Mouse (Mus musculus) hindbrain, embryonic 16.5 days (tissue): ENCODE results near the gene D430041D05Rik. TPM values are rescaled to one million over a fixed set of nuclear protein-coding genes. Genes with fewer than 3 reads are reported as not detected.

Source experiments
- ATAC-seq: fragments of 200-750 bp; cut with Nextera tagmentation; 2 replicates; pipeline ENCODE4 v1.8.0; 2017; ENCODE audit warnings: moderate TSS enrichment, moderate library complexity
- H3K27ac ChIP-seq: fragments of 300-500 bp; sonication (generic); 2 replicates; pipeline ENCODE4 v1.5.1; 2014; ENCODE audit warnings: low read depth, mild to moderate bottlenecking, control low read depth, low read length, moderate library complexity
- H3K27me3 ChIP-seq: fragments of 300-500 bp; sonication (generic); replicated peaks from 2 replicates; pipeline ENCODE4 v1.6.1; 2014; ENCODE audit warnings: low read length; ENCODE audit not compliant: control insufficient read depth, insufficient read depth
- H3K36me3 ChIP-seq: fragments of 300-500 bp; sonication (generic); 2 replicates; pipeline ENCODE4 v1.6.1; 2014; ENCODE audit warnings: mild to moderate bottlenecking, low read length, moderate library complexity, mixed read lengths; ENCODE audit not compliant: control insufficient read depth, insufficient read depth
- H3K4me1 ChIP-seq: fragments of 300-500 bp; sonication (generic); 2 replicates; pipeline ENCODE4 v1.6.1; 2014; ENCODE audit warnings: low read depth, low read length; ENCODE audit not compliant: control insufficient read depth, insufficient read depth
- H3K4me2 ChIP-seq: fragments of 300-500 bp; sonication (generic); 2 replicates; pipeline ENCODE4 v1.6.1; 2014; ENCODE audit warnings: mild to moderate bottlenecking, low read length, control low read depth, moderate library complexity
- H3K4me3 ChIP-seq: fragments of 300-500 bp; sonication (generic); 2 replicates; pipeline ENCODE4 v1.5.1; 2014; ENCODE audit warnings: mild to moderate bottlenecking, low read length, control low read depth, moderate library complexity
- H3K9ac ChIP-seq: fragments of 300-500 bp; sonication (generic); 2 replicates; pipeline ENCODE4 v1.6.1; 2014; ENCODE audit warnings: low read depth, mild to moderate bottlenecking, control low read depth, low read length, moderate library complexity
- H3K9me3 ChIP-seq: fragments of 300-500 bp; sonication (generic); 2 replicates; pipeline ENCODE4 v1.6.1; 2014; ENCODE audit warnings: mild to moderate bottlenecking, low read length, moderate library complexity; ENCODE audit not compliant: control insufficient read depth
- WGBS: fragments of 180-500 bp; shearing (Covaris S2); extraction: QIAGEN DNeasy Blood & Tissue Kit; methylation state at CpG from one replicate; pipeline ENCODE4 v1.1.7; 2014; 5-methylcytosine and 5-hydroxymethylcytosine counted together
- polyA plus RNA-seq: library from polyadenylated mRNA; unstranded; fragments of >200 nt; fragmentation: Nextera tagmentation; extraction: Ambion mirVana; gene quantifications from 2 replicates; pipeline ENCODE4 v1.2.1, GENCODE M21; 2015

Gene D430041D05Rik
- polyA plus RNA-seq, 1 experiment from 2014 or later: 8.9 TPM

DNA sequence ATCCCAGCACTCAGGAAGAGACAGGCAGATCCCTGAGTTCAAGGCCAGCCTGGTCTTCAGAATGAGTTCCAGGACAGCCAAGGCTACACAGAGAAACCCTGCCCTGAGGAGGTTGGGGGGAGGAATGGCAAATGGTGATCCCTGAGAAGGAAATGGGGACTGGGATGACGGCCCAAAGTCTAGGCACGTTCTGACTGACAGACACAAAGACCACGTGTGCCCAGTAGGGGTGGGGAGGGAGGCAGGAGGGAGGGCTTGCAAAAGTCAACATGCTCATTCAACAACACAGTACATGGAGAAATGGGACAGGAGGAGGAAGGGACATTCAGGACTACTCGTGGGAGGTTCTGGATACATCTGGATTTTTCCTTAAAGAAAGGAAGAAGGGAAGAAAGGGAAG is 1.7 kb upstream of the D430041D05Rik start:
- peaks cover 17% of the 10 kb centered on the region for H3K4me1 ChIP-seq
- H3K4me2 ChIP-seq: no peak overlapping the region
- WGBS: 37% methylated on average over 4 of the region's 4 CpGs
- H3K36me3 ChIP-seq: no peaks in the 10 kb centered on the region
- no peak overlapping the region for H3K27ac ChIP-seq
- H3K4me3 ChIP-seq: no peak overlapping the region
- no peak for ATAC-seq
- H3K9me3 ChIP-seq: no peaks in the 10 kb centered on the region
- H3K9ac ChIP-seq: no peak overlapping the region
- no peaks in the 10 kb centered on the region for H3K27me3 ChIP-seq

DNA sequence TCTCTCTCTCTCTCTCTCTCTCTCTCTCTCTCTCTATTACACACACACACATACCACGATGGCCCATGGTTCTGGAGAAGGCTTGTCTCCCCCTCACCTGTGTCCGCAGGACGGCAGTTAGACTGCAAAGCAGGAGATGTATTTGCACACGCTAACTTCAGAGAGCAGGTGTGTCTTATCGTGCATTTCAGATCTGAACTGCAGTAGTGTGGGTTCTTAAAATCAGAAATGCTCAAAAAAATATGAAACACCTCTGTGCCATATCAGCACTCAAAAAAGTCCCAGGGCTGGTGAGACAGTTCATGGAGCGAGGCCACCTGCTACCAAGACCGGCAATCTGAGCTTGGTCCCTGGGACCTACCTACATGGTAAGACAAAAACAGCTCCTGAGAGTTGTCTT is 993 bp upstream of the D430041D05Rik start:
- H3K4me1 ChIP-seq: peaks cover 21% of the 10 kb centered on the region
- no peak overlapping the region for H3K4me3 ChIP-seq
- no peaks in the 10 kb centered on the region for H3K9me3 ChIP-seq
- WGBS: 88% methylated on average over 7 of the region's 7 CpGs
- H3K27me3 ChIP-seq: no peaks in the 10 kb centered on the region
- H3K9ac ChIP-seq: no peak overlapping the region
- H3K4me2 ChIP-seq: no peak overlapping the region
- ATAC-seq: no peak
- H3K27ac ChIP-seq: no peak overlapping the region
- H3K36me3 ChIP-seq: no peaks in the 10 kb centered on the region

DNA sequence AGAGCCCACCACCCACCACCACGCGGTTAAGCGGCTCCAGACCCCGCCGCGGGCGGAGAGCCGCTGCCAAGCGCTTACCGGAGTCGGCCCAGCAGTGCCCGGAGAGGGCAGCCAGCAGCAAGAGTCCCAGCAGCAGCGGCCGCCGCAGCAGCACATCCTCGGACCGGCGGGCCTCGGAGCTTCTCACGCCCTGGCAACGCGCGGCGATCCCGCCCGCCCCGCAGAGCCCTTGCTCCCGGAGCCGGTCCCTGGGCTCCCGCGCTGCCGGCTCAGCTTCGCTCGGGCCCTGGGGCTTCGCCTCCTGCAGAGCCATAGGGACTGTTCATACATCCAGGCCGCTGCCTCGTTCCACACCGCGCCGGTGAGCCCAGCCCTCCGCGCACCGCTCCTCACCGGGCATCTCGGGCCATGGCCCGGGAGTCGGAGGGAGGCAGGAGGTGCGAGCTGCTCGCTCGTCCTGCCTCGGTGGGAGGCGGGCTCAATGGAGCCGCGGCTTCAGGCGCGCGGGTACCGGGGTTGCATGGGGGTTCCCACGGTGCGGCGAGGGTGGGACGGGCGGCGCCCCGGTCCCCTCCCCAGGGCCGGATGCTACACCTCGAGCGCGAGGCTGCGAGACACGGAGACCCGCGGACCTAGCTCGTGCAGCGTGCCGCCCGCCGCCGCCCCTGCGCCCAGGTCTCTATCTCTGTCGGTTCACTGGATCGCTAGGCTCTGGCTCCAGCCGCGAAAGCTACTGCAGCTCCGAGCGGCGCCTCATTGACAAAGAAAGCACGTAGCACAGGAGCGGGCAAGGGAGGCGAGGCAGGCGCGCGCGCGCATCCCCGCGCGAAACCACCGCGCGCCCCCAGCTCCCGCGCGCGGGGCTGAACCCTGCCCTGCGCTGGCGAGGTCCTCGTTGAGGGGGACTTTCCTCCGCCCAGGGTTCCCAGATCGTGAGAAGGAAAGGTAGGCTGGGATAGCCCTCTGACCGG is 677 bp downstream of the D430041D05Rik start:
- Histone ChIP-seq H3K4me3 (peak overlapping the region; percentile 78), H3K27me3 (no peaks in the 10 kb centered on the region), H3K9ac (peak overlapping the region; percentile 91), H3K4me1 (peaks cover 21% of the 10 kb centered on the region), H3K36me3 (no peaks in the 10 kb centered on the region), H3K9me3 (no peaks in the 10 kb centered on the region), H3K27ac (peak overlapping the region; percentile 83), H3K4me2 (peak overlapping the region; percentile 72)
- ATAC-seq: peak; percentile 92
- WGBS: under 1% methylated on average over 67 of the region's 111 CpGs

DNA sequence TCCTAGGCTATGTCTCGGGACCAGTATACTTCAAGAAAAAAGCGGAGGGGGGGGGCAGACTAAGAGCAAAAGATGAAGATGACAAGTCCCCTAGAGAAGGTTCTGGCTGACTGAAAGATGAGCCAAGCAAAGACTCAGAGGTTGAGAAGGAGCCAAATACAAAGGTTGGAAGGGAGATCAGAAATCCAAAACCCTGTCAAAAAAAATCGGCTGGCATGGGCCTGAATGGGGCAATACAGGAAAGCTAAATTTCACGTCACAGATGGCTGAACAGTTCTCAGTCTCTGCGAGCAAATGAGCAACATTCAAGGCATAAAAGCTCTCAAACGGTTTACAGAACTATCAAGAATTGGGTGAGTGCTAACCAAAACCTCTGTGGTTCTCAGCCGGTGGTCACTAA is 2.5 kb downstream of the D430041D05Rik start:
- Histone ChIP-seq H3K36me3 (no peaks in the 10 kb centered on the region), H3K9me3 (no peaks in the 10 kb centered on the region), H3K4me1 (peaks cover 21% of the 10 kb centered on the region), H3K9ac (no peak overlapping the region), H3K27ac (no peak overlapping the region), H3K4me2 (peak overlapping the region; percentile 72), H3K4me3 (peak overlapping the region; percentile 78), H3K27me3 (no peaks in the 10 kb centered on the region)
- 64% methylated on average over 7 of the region's 7 CpGs for WGBS
- ATAC-seq: no peak

DNA sequence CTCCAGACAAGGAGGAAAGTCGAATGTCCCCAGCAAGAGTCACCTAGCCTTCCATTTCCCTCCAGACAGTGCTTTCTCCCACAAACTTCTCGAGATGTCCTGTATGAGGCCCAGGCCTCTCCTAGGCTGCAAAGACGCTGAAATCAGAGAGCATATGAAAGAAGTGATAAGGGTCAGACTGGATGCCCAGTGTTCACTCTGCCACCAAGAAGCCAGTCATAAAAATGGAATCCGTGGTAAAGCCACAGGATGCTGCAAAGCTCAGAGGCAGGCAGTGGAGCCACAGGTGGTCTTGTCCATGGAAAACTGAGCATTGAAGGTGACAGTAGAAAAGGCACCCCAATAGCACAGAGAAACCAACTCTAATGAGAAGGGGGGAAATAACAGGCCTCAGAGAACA is 2.9 kb downstream of the D430041D05Rik start:
- no peak overlapping the region for H3K9ac ChIP-seq
- H3K4me1 ChIP-seq: peaks cover 21% of the 10 kb centered on the region
- H3K27me3 ChIP-seq: no peaks in the 10 kb centered on the region
- H3K36me3 ChIP-seq: no peaks in the 10 kb centered on the region
- 69% methylated on average over 4 of the region's 4 CpGs for WGBS
- H3K27ac ChIP-seq: no peak overlapping the region
- H3K4me2 ChIP-seq: peak overlapping the region; percentile 72
- no peaks in the 10 kb centered on the region for H3K9me3 ChIP-seq
- H3K4me3 ChIP-seq: peak overlapping the region; percentile 78
- no peak for ATAC-seq

DNA sequence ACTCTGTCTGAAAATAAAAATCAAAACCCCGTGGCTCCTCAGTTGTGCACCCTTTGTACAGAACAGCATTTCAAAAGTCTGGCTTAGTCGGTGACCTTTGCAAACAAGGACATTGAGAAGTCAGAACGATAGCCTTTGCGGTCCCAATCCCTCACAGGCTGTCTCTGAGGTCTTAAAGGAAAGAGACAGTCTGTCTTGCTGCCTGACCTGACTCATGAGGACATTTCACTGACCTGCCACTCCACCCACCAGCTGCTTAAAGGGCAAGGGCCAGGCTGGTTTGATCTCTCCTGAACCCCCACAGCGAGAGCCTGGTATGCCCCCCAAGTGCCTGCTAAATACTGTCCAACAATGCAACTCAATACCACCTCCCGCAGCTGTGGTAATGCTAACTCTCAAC is 6.8 kb downstream of the D430041D05Rik start:
- H3K4me1 ChIP-seq: peaks cover 14% of the 10 kb centered on the region
- no peak overlapping the region for H3K9ac ChIP-seq
- WGBS: 87% methylated on average over 6 of the region's 6 CpGs
- no peak overlapping the region for H3K27ac ChIP-seq
- H3K27me3 ChIP-seq: no peaks in the 10 kb centered on the region
- H3K36me3 ChIP-seq: no peaks in the 10 kb centered on the region
- ATAC-seq: no peak
- H3K4me2 ChIP-seq: no peak overlapping the region
- H3K9me3 ChIP-seq: no peaks in the 10 kb centered on the region
- H3K4me3 ChIP-seq: no peak overlapping the region

DNA sequence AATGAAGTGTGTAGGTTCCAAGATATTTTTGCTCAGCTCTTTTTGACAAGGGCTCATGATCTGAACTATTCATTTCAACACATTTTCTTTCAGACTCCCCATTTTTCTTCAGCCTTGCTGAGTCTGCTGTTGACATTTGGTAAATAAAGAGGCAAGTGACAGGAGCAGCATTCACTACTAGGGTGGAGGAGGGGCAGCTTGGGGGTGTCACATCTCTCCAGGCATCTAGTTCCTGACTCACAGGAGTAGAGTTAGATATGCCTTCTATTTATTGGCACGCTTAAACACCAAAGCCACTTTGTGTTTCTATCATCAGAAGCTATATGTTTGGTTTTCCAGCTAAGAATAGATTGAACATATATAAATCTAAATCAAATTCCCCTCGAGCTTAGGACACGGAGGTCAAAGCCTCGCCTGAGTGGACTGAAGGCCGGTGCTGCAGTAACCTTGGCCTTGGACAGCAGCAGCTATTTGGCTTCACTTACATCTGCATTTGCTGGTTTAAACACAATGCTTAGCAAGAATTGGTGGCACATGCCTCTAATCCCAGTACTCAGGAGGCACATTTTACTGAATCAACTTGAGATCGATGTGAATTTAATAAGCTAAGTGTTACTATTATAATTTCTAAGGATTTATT is 12.0 kb downstream of the D430041D05Rik start:
- WGBS: 84% methylated on average over 6 of the region's 6 CpGs
- H3K9ac ChIP-seq: no peak overlapping the region
- H3K4me2 ChIP-seq: no peak overlapping the region
- H3K27ac ChIP-seq: no peak overlapping the region
- H3K27me3 ChIP-seq: no peaks in the 10 kb centered on the region
- ATAC-seq: no peak
- no peaks in the 10 kb centered on the region for H3K4me1 ChIP-seq
- no peaks in the 10 kb centered on the region for H3K36me3 ChIP-seq
- no peaks in the 10 kb centered on the region for H3K9me3 ChIP-seq
- no peak overlapping the region for H3K4me3 ChIP-seq

DNA sequence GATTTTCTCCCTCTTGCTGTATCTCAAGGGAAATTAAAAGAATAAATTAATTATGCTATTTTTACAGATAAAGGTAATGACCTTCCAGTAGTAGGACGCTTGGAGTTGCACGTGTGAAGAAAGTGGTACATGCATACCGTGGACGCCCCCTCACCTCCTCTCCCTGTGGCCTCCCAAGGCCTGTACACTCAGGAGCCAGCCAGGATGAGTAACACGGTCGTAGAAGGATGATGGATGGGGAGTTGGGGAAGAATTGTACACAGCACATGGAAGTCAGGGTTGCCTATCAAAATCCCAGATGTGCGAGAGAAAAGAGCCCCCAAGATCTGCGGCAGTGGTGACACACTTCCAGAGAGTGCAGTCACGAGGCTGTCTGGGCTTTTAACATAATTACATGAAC is 14.9 kb downstream of the D430041D05Rik start:
- 73% methylated on average over 9 of the region's 9 CpGs for WGBS
- H3K9me3 ChIP-seq: no peaks in the 10 kb centered on the region
- no peaks in the 10 kb centered on the region for H3K4me1 ChIP-seq
- H3K4me3 ChIP-seq: no peak overlapping the region
- no peaks in the 10 kb centered on the region for H3K36me3 ChIP-seq
- no peak overlapping the region for H3K9ac ChIP-seq
- no peak for ATAC-seq
- no peaks in the 10 kb centered on the region for H3K27me3 ChIP-seq
- H3K27ac ChIP-seq: no peak overlapping the region
- H3K4me2 ChIP-seq: no peak overlapping the region

DNA sequence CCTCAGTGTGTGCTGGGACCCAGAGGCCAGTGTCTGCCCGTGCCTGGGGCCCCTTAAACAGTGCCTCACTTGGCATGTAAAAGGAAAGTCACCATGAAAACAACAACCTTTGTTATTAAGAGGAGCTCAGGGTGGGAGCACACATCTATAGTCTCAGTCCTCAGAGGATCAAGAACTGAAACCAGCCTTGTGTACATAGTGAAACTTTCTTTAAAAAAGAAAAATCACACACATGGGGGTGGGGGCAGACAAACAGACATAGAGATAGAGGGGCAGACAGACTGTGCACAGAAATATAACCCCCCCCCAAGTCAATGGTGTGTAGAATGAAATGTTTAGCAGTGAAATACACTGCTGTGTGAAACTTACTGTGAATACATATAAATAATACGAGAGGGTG is 16.0 kb downstream of the D430041D05Rik start:
- no peak overlapping the region for H3K4me3 ChIP-seq
- no peak for ATAC-seq
- no peaks in the 10 kb centered on the region for H3K9me3 ChIP-seq
- no peaks in the 10 kb centered on the region for H3K36me3 ChIP-seq
- H3K9ac ChIP-seq: no peak overlapping the region
- H3K27ac ChIP-seq: no peak overlapping the region
- H3K4me1 ChIP-seq: no peaks in the 10 kb centered on the region
- 47% methylated on average over 2 of the region's 2 CpGs for WGBS
- no peak overlapping the region for H3K4me2 ChIP-seq
- no peaks in the 10 kb centered on the region for H3K27me3 ChIP-seq
